Mouse (Mus musculus) G1E (cell line): Measurements from ENCODE around the gene Spag5. TPM values are rescaled to one million over a fixed set of nuclear protein-coding genes. Genes with fewer than 3 reads are reported as not detected.

Source experiments
- ATAC-seq: 2 replicates; pipeline ENCODE4 v1.8.0; 2016; ENCODE audit warnings: mild to moderate bottlenecking; ENCODE audit not compliant: insufficient number of reproducible peaks, poor library complexity, low FRiP score, severe bottlenecking; ENCODE audit errors: extremely low read depth
- DNase-seq: peaks from one replicate; pipeline ENCODE4 v3.0.0; 2012; ENCODE audit warnings: low spot score
- H3K27me3 ChIP-seq: 2 replicates; pipeline ENCODE4 v1.6.1; 2012; ENCODE audit warnings: mild to moderate bottlenecking, low read length, inconsistent platforms; ENCODE audit not compliant: insufficient read depth
- H3K36me3 ChIP-seq: replicated peaks from 2 replicates; pipeline ENCODE3; 2012; ENCODE audit warnings: mild to moderate bottlenecking, inconsistent platforms
- H3K4me1 ChIP-seq: 2 replicates; pipeline ENCODE4 v1.6.1; 2012; ENCODE audit warnings: low read depth, low read length, inconsistent platforms, mixed read lengths; ENCODE audit not compliant: insufficient read depth
- H3K4me3 ChIP-seq: 2 replicates; pipeline ENCODE4 v1.5.1; 2012; ENCODE audit warnings: low read depth, mild to moderate bottlenecking, inconsistent platforms, low read length, moderate library complexity, mixed read lengths
- H3K9me3 ChIP-seq: replicated peaks from 2 replicates; pipeline ENCODE4 v1.6.1; 2012; ENCODE audit warnings: inconsistent platforms
- CTCF ChIP-seq: IDR thresholded peaks from 2 replicates; pipeline ENCODE4 v1.5.1; 2012; ENCODE audit warnings: low read depth, low read length, inconsistent platforms, mixed read lengths
- GATA1 ChIP-seq: IDR thresholded peaks from 2 replicates; pipeline ENCODE4 v1.6.1; 2012; ENCODE audit warnings: borderline replicate concordance, low read length, inconsistent platforms, mixed read lengths
- GATA2 ChIP-seq: IDR thresholded peaks from 2 replicates; pipeline ENCODE4 v1.6.1; 2012; ENCODE audit warnings: low read depth, low read length, inconsistent platforms, borderline replicate concordance
- POLR2AphosphoS5 ChIP-seq: IDR thresholded peaks from 2 replicates; pipeline ENCODE4 v1.6.1; 2012; ENCODE audit warnings: low read depth, low read length, inconsistent platforms; ENCODE audit not compliant: insufficient replicate concordance
- TAL1 ChIP-seq: conservative IDR thresholded peaks from 2 replicates; pipeline ENCODE4 v1.6.1; 2012; ENCODE audit warnings: low read depth, low read length, inconsistent platforms, mixed read lengths
- polyA plus RNA-seq: library from polyadenylated mRNA; stranded (reverse); fragments of >175 nt; gene quantifications from 2 replicates; pipeline ENCODE4 v1.2.3, GENCODE M21; 2012
- total RNA-seq, 2 experiments: library from RNA; stranded (forward) in 1 of 2; stranded (reverse) in 1 of 2; fragments of 200-1000 nt in 1 of 2; fragments of >200 nt in 1 of 2; fragmentation: Nextera tagmentation in 1 of 2; gene quantifications; 2 replicates each; pipeline ENCODE4 v1.2.3; 2014 to 2017

Spag5 gene
- total and polyA plus RNA-seq, 3 experiments, result 60.8 to 77.5 (median 71.3) TPM

DNA sequence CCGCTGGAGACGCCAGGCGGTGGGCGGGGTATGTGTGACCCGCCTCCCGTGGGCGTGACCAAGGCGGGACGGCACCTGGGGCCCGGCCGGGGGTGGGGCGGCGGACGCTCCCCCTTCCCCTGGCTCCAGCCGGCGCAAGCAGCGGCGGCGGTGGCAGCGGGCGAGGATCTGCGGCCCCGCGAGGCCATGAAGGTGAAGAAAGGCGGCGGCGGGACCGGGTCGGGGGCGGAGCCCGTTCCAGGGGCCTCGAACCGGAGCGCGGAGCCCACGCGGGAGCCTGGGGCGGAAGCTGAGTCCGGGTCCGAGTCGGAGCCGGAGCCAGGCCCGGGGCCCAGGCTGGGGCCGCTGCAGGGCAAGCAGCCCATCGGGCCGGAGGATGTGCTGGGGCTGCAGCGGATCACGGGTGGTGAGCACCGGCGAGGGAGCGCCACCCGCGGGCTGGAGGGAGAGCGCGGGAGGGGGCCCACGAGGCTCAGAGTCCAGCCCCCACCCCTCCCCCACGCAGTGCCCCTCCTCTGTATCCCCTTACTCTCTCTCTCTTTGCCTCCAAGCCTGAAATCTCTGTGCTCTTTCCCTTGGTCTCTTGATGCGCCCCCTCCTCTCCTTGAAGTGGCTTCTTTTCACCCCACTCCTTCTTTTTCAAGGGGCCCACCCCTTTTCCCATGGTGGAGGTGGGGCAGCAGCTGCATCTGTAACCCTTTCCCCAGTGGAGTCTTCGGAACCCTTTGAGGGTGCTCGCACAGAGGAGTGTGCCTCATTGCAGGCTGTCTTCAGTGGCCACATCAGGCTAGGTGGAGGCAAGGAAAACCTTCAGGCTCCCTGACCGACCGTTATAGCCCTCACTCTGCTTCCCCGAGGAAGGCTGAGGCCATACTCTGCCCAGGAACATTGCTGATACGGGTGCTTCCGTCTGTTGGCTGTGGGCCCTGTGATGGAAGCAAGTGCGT is 42.3 kb downstream of the Spag5 start, which contains the start of gene Unc119:
Unc119 (plus strand) TSS at position 102 of the 947 bp plus-strand sequence.
- no peak; the same call in 1 of the 2 replicates for ATAC-seq
- no peaks in the 10 kb centered on the region for H3K9me3 ChIP-seq
- peak within 1 kb of the TSS; percentile 73 for H3K4me3 ChIP-seq
- H3K4me1 ChIP-seq, result peaks cover 50% of the 10 kb centered on the region
- peaks cover 40% of the 10 kb centered on the region for H3K36me3 ChIP-seq
- peak; percentile 81 for DNase-seq
- no peak for TF ChIP-seq TAL1
- TF ChIP-seq GATA1, result no peak
- TF ChIP-seq GATA2, result no peak
- no peak for TF ChIP-seq CTCF
- no peaks in the 10 kb centered on the region; the same call in 1 of the 2 replicates for H3K27me3 ChIP-seq

GRCm38 (mm10) chr11:78344328-78344889 is 43.1 kb downstream of the Spag5 start:
- TF ChIP-seq POLR2AphosphoS5, result no peak
- no peak for TF ChIP-seq TAL1
- no peak for TF ChIP-seq CTCF
- TF ChIP-seq GATA2, result no peak
- no peak for TF ChIP-seq GATA1
- H3K4me1 ChIP-seq, result peaks cover 50% of the 10 kb centered on the region
- no peak overlapping the region for H3K4me3 ChIP-seq
- H3K36me3 ChIP-seq, result peaks cover 34% of the 10 kb centered on the region
- H3K9me3 ChIP-seq, result no peaks in the 10 kb centered on the region
- no peak for ATAC-seq
- no peak for DNase-seq
- H3K27me3 ChIP-seq, result no peaks in the 10 kb centered on the region; the same call in none of the 2 replicates

GRCm38 (mm10) chr11:78344890-78345715 is 43.8 kb downstream of the Spag5 start:
- H3K4me1 ChIP-seq, result peaks cover 54% of the 10 kb centered on the region

DNA sequence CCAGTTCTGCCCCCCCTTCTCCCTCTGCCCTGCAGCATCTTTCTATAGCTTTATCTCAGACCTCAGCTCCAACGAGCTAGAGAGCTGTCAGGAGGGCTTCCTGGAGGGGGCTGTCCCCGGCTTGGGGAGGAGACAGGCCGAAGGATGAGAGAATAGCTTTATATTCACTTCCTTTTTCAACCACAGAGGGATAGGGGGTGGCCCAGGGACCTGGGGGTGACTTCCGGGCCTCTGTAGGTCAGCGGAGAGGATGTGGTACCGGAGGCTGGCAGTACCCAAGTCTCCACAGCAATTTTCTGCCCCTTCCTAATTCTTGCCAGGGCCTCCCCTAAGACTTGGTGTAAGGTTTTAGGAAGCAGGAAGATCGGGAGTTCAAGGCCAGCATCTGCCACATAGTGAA is 44.5 kb downstream of the Spag5 start:
- Histone ChIP-seq H3K4me1 (peaks cover 54% of the 10 kb centered on the region), H3K27me3 (no peaks in the 10 kb centered on the region; the same call in none of the 2 replicates), H3K36me3 (peaks cover 21% of the 10 kb centered on the region), H3K4me3 (no peak overlapping the region), H3K9me3 (no peaks in the 10 kb centered on the region)
- TF ChIP-seq GATA1 (no peak), GATA2 (no peak), CTCF (no peak), POLR2AphosphoS5 (no peak), TAL1 (no peak)
- DNase-seq (no peak), ATAC-seq (no peak)

More at GRCm38 (mm10) chr11:78344890-78345715, 43.8 kb downstream of the Spag5 start:
- no peak overlapping the region for H3K4me3 ChIP-seq
- TF ChIP-seq TAL1, result no peak
- no peak for TF ChIP-seq GATA2
- no peak for TF ChIP-seq POLR2AphosphoS5
- TF ChIP-seq CTCF, result no peak
- no peak for TF ChIP-seq GATA1
- H3K9me3 ChIP-seq, result no peaks in the 10 kb centered on the region
- no peaks in the 10 kb centered on the region; the same call in none of the 2 replicates for H3K27me3 ChIP-seq
- H3K36me3 ChIP-seq, result peaks cover 27% of the 10 kb centered on the region
- DNase-seq (no peak), ATAC-seq (no peak)

DNA sequence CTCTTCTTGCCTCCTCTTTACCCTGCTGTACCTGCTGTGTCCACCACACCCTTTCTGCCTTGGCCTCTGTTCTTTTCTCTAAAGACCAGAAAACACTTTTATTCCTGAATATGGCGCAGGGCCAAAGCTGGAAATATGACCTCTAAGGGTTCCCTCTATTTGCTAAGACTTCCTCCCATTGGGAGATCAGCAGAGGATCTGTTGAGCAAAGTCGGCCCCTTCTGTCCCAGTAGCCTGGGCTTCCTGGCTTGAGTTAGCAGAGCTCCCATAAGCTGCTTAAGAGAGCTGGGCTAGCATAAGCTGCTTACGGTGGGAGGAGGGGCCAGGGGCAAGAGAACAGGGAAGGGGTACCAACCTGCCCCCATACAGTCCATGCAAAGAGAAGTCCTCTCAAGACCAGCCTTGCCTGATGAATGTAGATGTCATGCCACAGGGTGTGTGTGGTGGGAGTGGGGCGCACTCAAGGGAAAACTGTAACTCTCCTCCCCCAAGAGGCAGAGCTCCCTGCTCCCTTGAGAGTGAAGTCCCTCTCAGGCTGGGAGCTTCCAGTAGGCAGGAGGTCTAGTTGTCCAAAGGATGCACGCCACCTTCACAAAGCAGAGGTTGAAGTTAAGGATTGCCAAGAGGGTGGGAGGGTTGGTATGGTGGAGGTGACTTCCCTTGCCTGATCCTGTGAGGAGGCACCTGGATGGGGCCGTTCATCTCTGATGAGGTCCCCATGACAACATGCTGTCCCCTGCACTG is 45.2 kb downstream of the Spag5 start:
- TF ChIP-seq GATA2, result no peak
- TF ChIP-seq CTCF, result no peak
- TF ChIP-seq POLR2AphosphoS5, result no peak
- no peak for TF ChIP-seq TAL1
- no peak for TF ChIP-seq GATA1
- no peaks in the 10 kb centered on the region; the same call in none of the 2 replicates for H3K27me3 ChIP-seq
- DNase-seq (no peak), ATAC-seq (no peak)
- H3K4me3 ChIP-seq, result no peak overlapping the region
- no peaks in the 10 kb centered on the region for H3K9me3 ChIP-seq
- peaks cover 54% of the 10 kb centered on the region for H3K4me1 ChIP-seq
- H3K36me3 ChIP-seq, result peaks cover 14% of the 10 kb centered on the region
